Mouse (Mus musculus) thymus, adult 2 months (tissue): ENCODE results near the gene Mettl24. TPM values are rescaled to one million over a fixed set of nuclear protein-coding genes. Genes with fewer than 3 reads are reported as not detected.

Source experiments
- DNase-seq: peaks from one replicate; pipeline ENCODE4 v3.0.0; 2021
- H3K27ac ChIP-seq: fragments of 200-500 bp; 2 replicates; pipeline ENCODE4 v1.5.1; 2012; ENCODE audit warnings: low read length, control low read depth; ENCODE audit not compliant: control insufficient read depth, insufficient read depth
- H3K27me3 ChIP-seq: fragments of 200-500 bp; 2 replicates; pipeline ENCODE4 v1.6.1; 2012; ENCODE audit warnings: mild to moderate bottlenecking, low read length, moderate library complexity, mixed read lengths; ENCODE audit not compliant: control insufficient read depth, insufficient read depth
- H3K36me3 ChIP-seq: fragments of 200-500 bp; 2 replicates; pipeline ENCODE4 v1.6.1; 2012; ENCODE audit warnings: mild to moderate bottlenecking, low read length, moderate library complexity; ENCODE audit not compliant: control insufficient read depth, insufficient read depth
- H3K4me1 ChIP-seq: fragments of 200-500 bp; replicated peaks from 2 replicates; pipeline ENCODE4 v1.6.1; 2012; ENCODE audit warnings: low read length; ENCODE audit not compliant: control insufficient read depth, insufficient read depth
- H3K4me3 ChIP-seq: fragments of 200-500 bp; 2 replicates; pipeline ENCODE4 v1.5.1; 2012; ENCODE audit warnings: mild to moderate bottlenecking, low read length, control low read depth, moderate library complexity; ENCODE audit not compliant: control insufficient read depth, insufficient read depth
- CTCF ChIP-seq: fragments of 200-500 bp; IDR thresholded peaks from 2 replicates; pipeline ENCODE4 v1.5.1; 2012; ENCODE audit warnings: mild to moderate bottlenecking, control low read depth, low read length, moderate library complexity, borderline replicate concordance; ENCODE audit not compliant: control insufficient read depth, poor library complexity, insufficient read depth; ENCODE audit errors: extremely low read depth
- POLR2A ChIP-seq: fragments of 200-500 bp; IDR thresholded peaks from 2 replicates; pipeline ENCODE4 v1.6.1; 2012; ENCODE audit warnings: mild to moderate bottlenecking, low read length, control low read depth, moderate library complexity; ENCODE audit not compliant: control insufficient read depth, poor library complexity, insufficient read depth; ENCODE audit errors: extremely low read depth
- WGBS: fragments of 180-500 bp; shearing (Covaris S2); methylation state at CpG from one replicate; pipeline ENCODE4 v1.1.7; 2018; 5-methylcytosine and 5-hydroxymethylcytosine counted together
- polyA plus RNA-seq: library from polyadenylated mRNA; depleted of rRNA; stranded (reverse); fragments of >200 nt; gene quantifications from 2 replicates; pipeline ENCODE4 v1.2.3, GENCODE M21; 2012

Gene Mettl24
- polyA plus RNA-seq, 1 experiment = 0.36 TPM

- no peak for DNase-seq
- 94% methylated on average over 9 of the region's 9 CpGs for WGBS
- H3K27me3 ChIP-seq = no peaks in the 10 kb centered on the region
- H3K27ac ChIP-seq = no peak overlapping the region
- no peak overlapping the region for H3K4me3 ChIP-seq
- TF ChIP-seq CTCF = no peak
- TF ChIP-seq POLR2A = no peak
- H3K4me1 ChIP-seq = no peaks in the 10 kb centered on the region
- H3K36me3 ChIP-seq = no peaks in the 10 kb centered on the region
Measured at GRCm38 (mm10) chr10:40760195-40761009, 77.3 kb downstream of the Mettl24 start.

- WGBS = 73% methylated on average over 9 of the region's 9 CpGs
- DNase-seq = peak; percentile 2
- no peaks in the 10 kb centered on the region for H3K36me3 ChIP-seq
- H3K4me1 ChIP-seq = no peaks in the 10 kb centered on the region
- TF ChIP-seq CTCF (no peak), POLR2A (no peak)
- no peak overlapping the region for H3K4me3 ChIP-seq
- no peaks in the 10 kb centered on the region for H3K27me3 ChIP-seq
- H3K27ac ChIP-seq = no peak overlapping the region
Measured at GRCm38 (mm10) chr10:40761010-40761752, 78.1 kb downstream of the Mettl24 start.

- WGBS = 87% methylated on average over 6 of the region's 6 CpGs
- no peak for TF ChIP-seq POLR2A
- TF ChIP-seq CTCF = no peak
- H3K4me1 ChIP-seq = no peaks in the 10 kb centered on the region
Measured at GRCm38 (mm10) chr10:40762624-40763023, 79.5 kb downstream of the Mettl24 start.

GRCm38 (mm10) chr10:40763084-40763720, 80.1 kb downstream of the Mettl24 start:
- DNase-seq = no peak
- TF ChIP-seq POLR2A (no peak), CTCF (no peak)
- Histone ChIP-seq H3K4me1 (no peaks in the 10 kb centered on the region), H3K4me3 (no peak overlapping the region), H3K27me3 (no peaks in the 10 kb centered on the region), H3K27ac (no peak overlapping the region), H3K36me3 (no peaks in the 10 kb centered on the region)
- 93% methylated on average over 5 of the region's 5 CpGs for WGBS

More at GRCm38 (mm10) chr10:40762624-40763023, 79.5 kb downstream of the Mettl24 start:
- no peaks in the 10 kb centered on the region for H3K36me3 ChIP-seq
- no peaks in the 10 kb centered on the region for H3K27me3 ChIP-seq
- H3K27ac ChIP-seq = no peak overlapping the region
- no peak overlapping the region for H3K4me3 ChIP-seq
- DNase-seq = no peak

GRCm38 (mm10) chr10:40772266-40772665, 89.2 kb downstream of the Mettl24 start:
- no peaks in the 10 kb centered on the region for H3K27me3 ChIP-seq
- no peak overlapping the region for H3K27ac ChIP-seq
- DNase-seq = no peak
- TF ChIP-seq POLR2A = no peak
- no peak for TF ChIP-seq CTCF
- WGBS = 82% methylated on average over 4 of the region's 4 CpGs
- H3K4me1 ChIP-seq = no peaks in the 10 kb centered on the region
- no peak overlapping the region for H3K4me3 ChIP-seq
- H3K36me3 ChIP-seq = no peaks in the 10 kb centered on the region

GRCm38 (mm10) chr10:40775151-40775550, 92.1 kb downstream of the Mettl24 start:
- no peaks in the 10 kb centered on the region for H3K27me3 ChIP-seq
- no peak overlapping the region for H3K27ac ChIP-seq
- no peak for DNase-seq
- WGBS = 86% methylated on average over 11 of the region's 11 CpGs
- TF ChIP-seq CTCF = no peak
- TF ChIP-seq POLR2A = no peak
- H3K4me1 ChIP-seq = no peaks in the 10 kb centered on the region
- H3K36me3 ChIP-seq = no peaks in the 10 kb centered on the region
- no peak overlapping the region for H3K4me3 ChIP-seq
